Mouse (Mus musculus) small intestine, adult 2 months (tissue): ENCODE data around the gene Ttc38. TPM values are rescaled to one million over a fixed set of nuclear protein-coding genes. Genes with fewer than 3 reads are reported as not detected.
A peak's percentile ranks its signal among the peaks of the same experiment; 100 is the strongest.

ENCODE experiments used
- H3K27ac ChIP-seq: fragments of 200-500 bp; 2 replicates; pipeline ENCODE4 v1.5.1; 2012; ENCODE audit warnings: low read depth, low read length, control low read depth, inconsistent platforms; ENCODE audit not compliant: insufficient read depth
- H3K27me3 ChIP-seq: fragments of 200-500 bp; 2 replicates; pipeline ENCODE4 v1.6.1; 2012; ENCODE audit warnings: mild to moderate bottlenecking, moderate library complexity, low read length, inconsistent platforms; ENCODE audit not compliant: control insufficient read depth, insufficient read depth
- H3K36me3 ChIP-seq: fragments of 200-500 bp; 2 replicates; pipeline ENCODE4 v1.6.1; 2012; ENCODE audit warnings: mild to moderate bottlenecking, low read length, control low read depth, inconsistent platforms; ENCODE audit not compliant: control insufficient read depth, insufficient read depth
- H3K4me1 ChIP-seq: fragments of 200-500 bp; 2 replicates; pipeline ENCODE4 v1.6.1; 2012; ENCODE audit warnings: low read length, inconsistent platforms, mixed read lengths; ENCODE audit not compliant: control insufficient read depth, insufficient read depth, insufficient read length
- H3K4me3 ChIP-seq: fragments of 200-500 bp; 2 replicates; pipeline ENCODE4 v1.5.1; 2012; ENCODE audit warnings: low read depth, mild to moderate bottlenecking, control low read depth, inconsistent platforms, low read length, moderate library complexity
- CTCF ChIP-seq: fragments of 200-500 bp; IDR thresholded peaks from 2 replicates; pipeline ENCODE4 v1.5.1; 2012; ENCODE audit warnings: low read depth, mild to moderate bottlenecking, control low read depth, inconsistent platforms, low read length, moderate library complexity, mixed read lengths; ENCODE audit not compliant: insufficient replicate concordance, insufficient read length; ENCODE audit errors: extremely low read depth
- POLR2A ChIP-seq: fragments of 200-500 bp; IDR thresholded peaks from 2 replicates; pipeline ENCODE4 v1.6.1; 2012; ENCODE audit warnings: low read depth, mild to moderate bottlenecking, control low read depth, inconsistent platforms, low read length, moderate library complexity
- WGBS: fragments of 180-500 bp; shearing (Covaris S2); methylation state at CpG from one replicate; pipeline ENCODE4 v1.1.7; 2018; 5-methylcytosine and 5-hydroxymethylcytosine counted together
- polyA plus RNA-seq: library from polyadenylated mRNA; depleted of rRNA; stranded (reverse); fragments of >200 nt; gene quantifications from 2 replicates; pipeline ENCODE4 v1.2.3, GENCODE M21; 2012

The Ttc38 gene
- polyA plus RNA-seq, 1 experiment, result 8.1 TPM

- 2% methylated on average over 65 of the region's 65 CpGs for WGBS
Observed at GRCm38 (mm10) chr15:85821203-85822010, 10.7 kb upstream of the Ttc38 start, which contains the start of gene Pkdrej. Gene Pkdrej (minus strand): TSS chr15:85821734.

GRCm38 (mm10) chr15:85822011-85822359 is 10.1 kb upstream of the Ttc38 start:
- no peak for TF ChIP-seq POLR2A
- TF ChIP-seq CTCF, result peak; percentile 23; the same call in 1 of the 2 replicates
- peaks cover 3% of the 10 kb centered on the region; the same call in 1 of the 2 replicates for H3K4me1 ChIP-seq
- no peak overlapping the region for H3K27ac ChIP-seq
- WGBS, result 22% methylated on average over 4 of the region's 4 CpGs
- H3K27me3 ChIP-seq, result no peaks in the 10 kb centered on the region; the same call in 1 of the 2 replicates
- no peaks in the 10 kb centered on the region for H3K36me3 ChIP-seq
- H3K4me3 ChIP-seq, result peak overlapping the region; percentile 52

More at GRCm38 (mm10) chr15:85821203-85822010, 10.7 kb upstream of the Ttc38 start, which contains the start of gene Pkdrej:
- TF ChIP-seq CTCF (no peak), POLR2A (no peak)
- Histone ChIP-seq H3K27me3 (no peaks in the 10 kb centered on the region; the same call in 1 of the 2 replicates), H3K4me1 (peaks cover 3% of the 10 kb centered on the region; the same call in 1 of the 2 replicates), H3K27ac (no peak within 1 kb of the TSS), H3K4me3 (peak within 1 kb of the TSS; percentile 52), H3K36me3 (no peaks in the 10 kb centered on the region)

DNA sequence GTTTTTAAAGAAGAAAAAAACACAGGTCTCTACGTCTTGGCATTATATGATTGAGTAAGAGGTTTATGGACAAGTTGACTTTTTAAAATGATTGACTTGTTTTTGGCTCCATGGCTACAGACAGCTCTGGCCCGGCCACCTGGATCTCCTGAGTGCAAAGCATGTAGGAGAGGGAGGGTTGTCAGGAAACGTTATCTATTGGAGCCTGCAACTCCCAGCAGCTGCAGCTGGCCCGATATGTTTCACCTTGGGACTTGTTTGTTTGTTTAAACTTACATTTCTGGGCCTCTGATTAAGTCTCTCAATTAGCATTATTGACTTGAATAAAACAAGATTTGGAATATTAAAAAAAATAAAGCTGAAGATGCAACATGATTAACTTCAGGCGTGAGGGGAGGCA is 5.4 kb upstream of the Ttc38 start:
- no peak overlapping the region for H3K4me3 ChIP-seq
- 30% methylated on average over 5 of the region's 5 CpGs for WGBS
- no peak overlapping the region for H3K27ac ChIP-seq
- peaks cover 7% of the 10 kb centered on the region; the same call in 1 of the 2 replicates for H3K4me1 ChIP-seq
- no peaks in the 10 kb centered on the region; the same call in 1 of the 2 replicates for H3K27me3 ChIP-seq
- TF ChIP-seq POLR2A, result no peak
- no peak for TF ChIP-seq CTCF
- no peaks in the 10 kb centered on the region for H3K36me3 ChIP-seq

- WGBS, result 78% methylated on average over 4 of the region's 4 CpGs
- Histone ChIP-seq H3K36me3 (no peaks in the 10 kb centered on the region), H3K4me1 (peaks cover 11% of the 10 kb centered on the region; the same call in 1 of the 2 replicates), H3K27ac (no peak overlapping the region), H3K4me3 (no peak overlapping the region), H3K27me3 (no peaks in the 10 kb centered on the region)
- TF ChIP-seq CTCF (no peak), POLR2A (no peak)
Observed at GRCm38 (mm10) chr15:85828071-85828470, 4.0 kb upstream of the Ttc38 start.

DNA sequence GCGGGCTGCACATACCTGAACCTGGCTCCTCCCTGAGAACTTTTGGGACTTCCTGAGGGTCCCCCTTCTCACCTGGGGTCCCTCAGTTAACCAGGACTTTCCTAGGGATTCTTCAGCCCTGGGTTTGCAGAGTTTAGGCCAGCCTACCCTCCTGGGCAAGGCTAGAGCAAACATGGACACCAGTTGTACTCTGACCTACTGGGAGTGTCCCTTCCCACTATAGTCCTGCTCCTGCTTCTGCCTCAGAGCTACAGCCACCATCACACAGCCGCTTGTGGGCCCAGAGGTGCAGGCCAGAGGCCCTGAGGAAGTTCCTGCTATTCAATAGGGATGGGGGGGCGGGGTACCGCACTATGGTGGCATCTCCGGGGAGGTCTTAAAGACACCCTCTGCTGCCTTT is 2.6 kb upstream of the Ttc38 start:
- Histone ChIP-seq H3K4me1 (peaks cover 11% of the 10 kb centered on the region; the same call in 1 of the 2 replicates), H3K27me3 (no peaks in the 10 kb centered on the region), H3K27ac (no peak overlapping the region), H3K36me3 (no peaks in the 10 kb centered on the region), H3K4me3 (no peak overlapping the region)
- WGBS, result 58% methylated on average over 5 of the region's 5 CpGs
- TF ChIP-seq POLR2A (no peak), CTCF (no peak)

GRCm38 (mm10) chr15:85832599-85832998 is 493 bp downstream of the Ttc38 start:
- H3K4me3 ChIP-seq, result peak overlapping the region; percentile 94
- WGBS, result 18% methylated on average over 8 of the region's 8 CpGs
- TF ChIP-seq POLR2A (no peak), CTCF (no peak)
- peak overlapping the region; percentile 73 for H3K27ac ChIP-seq
- no peaks in the 10 kb centered on the region for H3K27me3 ChIP-seq
- H3K36me3 ChIP-seq, result 0 out of 2 replicates have a peak, but pooled peaks cover 3% of the 10 kb centered on the region
- peaks cover 11% of the 10 kb centered on the region; the same call in 1 of the 2 replicates for H3K4me1 ChIP-seq

DNA sequence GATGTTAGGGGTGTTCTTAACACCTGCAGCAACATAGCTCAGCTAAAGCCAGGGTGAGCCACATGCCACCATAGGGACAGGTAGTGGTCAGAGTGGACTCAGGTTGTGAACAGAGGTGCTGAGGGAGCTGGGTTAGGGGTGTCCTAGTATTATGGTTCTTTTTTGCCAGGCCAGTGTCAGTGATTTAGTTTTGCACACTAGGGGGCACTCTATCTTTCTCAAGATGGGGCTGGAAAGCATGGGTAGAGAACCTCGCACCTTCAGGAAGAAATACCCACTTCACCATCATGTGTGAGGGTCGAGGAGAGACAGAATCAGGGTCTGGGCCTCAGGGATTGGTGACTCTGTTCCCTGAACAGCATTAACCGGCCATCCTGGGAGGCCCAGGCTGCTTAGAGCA is 3.2 kb downstream of the Ttc38 start:
- H3K36me3 ChIP-seq, result 0 out of 2 replicates have a peak, but pooled peaks cover 3% of the 10 kb centered on the region
- H3K27ac ChIP-seq, result no peak overlapping the region
- H3K27me3 ChIP-seq, result no peaks in the 10 kb centered on the region
- H3K4me1 ChIP-seq, result peaks cover 6% of the 10 kb centered on the region; the same call in 1 of the 2 replicates
- TF ChIP-seq CTCF (peak; percentile 38; the same call in 1 of the 2 replicates), POLR2A (no peak)
- no peak overlapping the region for H3K4me3 ChIP-seq
- 57% methylated on average over 3 of the region's 3 CpGs for WGBS
